Mouse (Mus musculus): Measurements from ENCODE around the gene Hist1h1d.
"Not testable (repeated sequence)": the region's sequence is repeated elsewhere in the genome, so short reads cannot be mapped to it uniquely, and the experiment has no call there.

GRCm38 (mm10) chr13:23591886-23592285, 38.8 kb downstream of the Hist1h1d start:
- not testable (repeated sequence) for TF ChIP-seq CTCF (IDR thresholded peaks at IDR 0.05); EP300 (IDR thresholded peaks at IDR 0.05; ENCODE audit: insufficient read depth, low read depth, low read length)
